Mouse (Mus musculus) ES-E14 (cell line): ENCODE measurements around the gene Cops4.

ENCODE experiments used
- CHD2 ChIP-seq: IDR thresholded peaks from 2 replicates; pipeline ENCODE4 v1.6.1; 2014; ENCODE audit warnings: mild to moderate bottlenecking, low read depth, low read length, inconsistent platforms
- HCFC1 ChIP-seq: IDR thresholded peaks from 2 replicates; pipeline ENCODE4 v1.6.1; 2012; ENCODE audit warnings: low read length, inconsistent platforms, borderline replicate concordance; ENCODE audit not compliant: insufficient read depth
- ZNF384 ChIP-seq: IDR thresholded peaks from 2 replicates; pipeline ENCODE4 v1.6.1; 2012; ENCODE audit warnings: low read depth, low read length, inconsistent platforms

DNA sequence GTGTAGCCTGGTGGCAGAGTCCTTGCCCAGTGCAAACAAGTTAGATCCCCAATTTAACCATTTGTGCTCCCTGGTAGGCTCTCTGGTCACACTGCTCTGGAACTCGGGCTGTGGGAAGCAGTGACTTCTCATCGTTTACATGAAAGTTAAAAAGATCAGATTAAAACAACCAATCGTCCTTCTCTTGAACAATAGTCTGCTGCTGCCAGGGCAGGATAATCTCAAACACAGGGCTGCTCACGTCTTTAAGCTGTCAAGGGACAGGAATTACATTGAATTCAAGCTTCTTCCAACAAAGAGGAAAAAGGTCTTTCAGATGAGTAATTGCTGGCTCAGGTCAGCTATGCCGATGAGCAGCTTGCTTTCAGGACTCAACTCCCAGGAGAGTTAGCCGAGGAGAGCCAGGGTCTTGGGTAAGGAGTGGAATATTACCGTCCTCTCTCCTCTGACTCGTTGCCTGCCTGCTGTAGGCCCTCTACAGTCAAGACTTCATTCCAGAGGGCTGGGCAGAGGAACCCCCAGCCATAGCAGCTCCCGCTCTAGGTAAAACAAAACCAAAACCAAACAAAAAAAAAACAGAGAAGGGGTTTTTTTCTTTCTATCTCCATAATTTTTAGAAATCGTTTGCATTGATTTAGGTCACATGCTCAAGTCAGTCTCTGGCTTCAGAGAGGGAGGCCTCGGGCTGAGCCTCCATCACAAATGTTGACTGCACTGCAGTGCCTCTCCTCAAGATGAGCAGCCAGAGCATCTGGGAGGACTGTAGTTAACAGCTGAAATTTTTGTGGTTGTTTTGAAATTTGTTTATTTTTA lies 63.7 kb downstream of the Cops4 start:
- no peak for TF ChIP-seq HCFC1
- no peak for TF ChIP-seq CHD2
- no peak for TF ChIP-seq ZNF384
